Mouse (Mus musculus) cortical plate, adult 2 months (tissue): Measurements from ENCODE around the gene 1700020N01Rik. TPM values are rescaled to one million over a fixed set of nuclear protein-coding genes. Genes with fewer than 3 reads are reported as not detected.

Experiments used
- H3K27ac ChIP-seq: fragments of 200-500 bp; 2 replicates; pipeline ENCODE4 v1.5.1; 2012; ENCODE audit warnings: low read length, control low read depth, inconsistent platforms; ENCODE audit not compliant: insufficient read depth
- H3K4me1 ChIP-seq: fragments of 200-500 bp; 2 replicates; pipeline ENCODE4 v1.6.1; 2011; ENCODE audit warnings: low read length; ENCODE audit not compliant: control insufficient read depth, insufficient read depth
- H3K4me3 ChIP-seq: fragments of 200-500 bp; 2 replicates; pipeline ENCODE4 v1.5.1; 2011; ENCODE audit warnings: mild to moderate bottlenecking, low read length, control low read depth; ENCODE audit not compliant: insufficient read depth
- CTCF ChIP-seq: fragments of 200-500 bp; IDR thresholded peaks from 2 replicates; pipeline ENCODE4 v1.5.1; 2011; ENCODE audit warnings: mild to moderate bottlenecking, control low read depth, low read length; ENCODE audit not compliant: insufficient read depth; ENCODE audit errors: extremely low read depth
- POLR2A ChIP-seq: fragments of 200-500 bp; IDR thresholded peaks from 2 replicates; pipeline ENCODE4 v1.6.1; 2011; ENCODE audit warnings: mild to moderate bottlenecking, low read length, control low read depth; ENCODE audit not compliant: insufficient read depth; ENCODE audit errors: extremely low read depth
- polyA plus RNA-seq: library from polyadenylated mRNA; depleted of rRNA; stranded (reverse); fragments of >200 nt; gene quantifications from 2 replicates; pipeline ENCODE4 v1.2.3, GENCODE M21; 2012

1700020N01Rik gene
- polyA plus RNA-seq, 1 experiment: not detected

DNA sequence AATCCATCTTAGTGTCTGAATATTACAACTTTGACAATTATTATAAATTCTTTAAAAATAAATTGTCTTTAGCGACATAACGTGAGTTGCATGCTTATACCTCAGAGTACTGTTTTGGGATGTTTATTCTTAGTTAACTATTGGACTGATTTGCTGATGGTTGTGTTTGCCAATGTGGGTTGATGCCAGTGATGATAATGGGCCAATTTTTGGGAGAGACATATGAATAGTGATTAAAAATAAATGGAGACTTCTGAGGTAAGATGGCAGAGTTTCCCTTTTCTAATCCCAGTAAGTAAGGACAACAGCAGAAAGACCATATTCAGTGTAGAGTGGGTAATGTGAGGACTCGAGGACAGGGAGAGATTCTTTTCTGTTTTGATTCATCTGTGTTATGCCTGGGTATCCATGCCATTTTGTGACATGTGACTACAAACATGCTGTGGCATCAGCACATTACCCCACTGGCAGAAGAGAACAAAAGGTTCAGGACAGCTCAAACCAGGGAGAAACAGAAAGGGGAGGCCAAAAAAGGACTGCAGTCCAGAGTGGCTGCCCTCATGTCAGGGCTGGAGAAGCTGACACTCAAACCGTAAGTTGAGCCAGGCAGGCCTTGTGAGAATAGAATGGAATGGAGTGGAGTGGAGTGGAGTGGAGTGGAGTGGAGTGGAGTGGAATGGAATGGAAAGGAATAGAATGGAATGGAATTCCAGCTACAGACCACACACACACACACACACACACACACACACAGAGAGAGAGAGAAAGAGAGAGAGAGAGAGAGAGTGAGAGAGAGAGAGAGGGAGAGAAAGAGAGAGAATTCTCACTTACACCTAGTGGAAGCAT, 4.7 kb upstream of the 1700020N01Rik start:
- Histone ChIP-seq H3K27ac (no peak overlapping the region), H3K4me1 (no peaks in the 10 kb centered on the region; the same call in 1 of the 2 replicates), H3K4me3 (no peak overlapping the region)
- no peak for TF ChIP-seq CTCF

DNA sequence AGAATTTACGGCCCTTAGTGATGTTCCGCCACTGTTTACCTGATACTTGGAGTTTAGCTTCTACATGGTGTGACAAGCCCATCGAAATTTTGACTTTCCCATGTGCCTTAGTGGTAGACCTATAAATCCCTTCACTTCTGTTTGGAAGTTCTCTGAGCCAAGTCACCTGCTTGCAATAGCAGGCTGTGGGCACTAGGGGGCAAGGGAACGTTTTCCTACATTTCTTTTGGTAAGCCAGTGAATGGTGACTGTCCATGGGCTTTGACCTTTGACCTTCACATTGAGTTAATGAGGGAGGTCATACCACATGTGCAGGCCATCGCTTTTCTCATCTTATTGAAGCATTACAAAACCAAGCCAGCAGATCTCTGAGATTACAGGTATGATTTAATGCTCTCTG, 8.0 kb downstream of the 1700020N01Rik start:
- TF ChIP-seq CTCF (peak; percentile 83), POLR2A (no peak)
- no peak overlapping the region for H3K27ac ChIP-seq
- H3K4me3 ChIP-seq: no peak overlapping the region
- 0 out of 2 replicates have a peak, but pooled peaks cover 1% of the 10 kb centered on the region for H3K4me1 ChIP-seq

DNA sequence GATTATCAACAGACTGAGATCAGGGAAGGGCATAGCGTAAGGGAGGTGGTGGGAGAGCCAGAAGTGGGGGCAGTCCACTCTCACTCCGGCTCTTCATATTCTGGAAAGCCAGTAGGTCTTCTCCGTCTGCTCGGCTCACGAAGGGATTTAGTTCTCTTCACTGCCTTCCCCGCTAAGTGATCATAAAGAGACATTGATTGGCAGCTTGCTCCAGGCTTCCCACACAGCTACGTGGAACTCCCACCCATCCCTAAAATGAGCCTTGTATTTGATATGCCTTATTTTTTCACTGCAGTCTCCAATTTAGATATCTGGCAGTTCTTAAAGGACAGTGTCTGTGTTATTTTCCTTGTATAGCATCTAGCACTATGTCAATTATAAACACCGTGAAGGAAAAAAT, 11.5 kb downstream of the 1700020N01Rik start:
- no peak overlapping the region for H3K4me3 ChIP-seq

DNA sequence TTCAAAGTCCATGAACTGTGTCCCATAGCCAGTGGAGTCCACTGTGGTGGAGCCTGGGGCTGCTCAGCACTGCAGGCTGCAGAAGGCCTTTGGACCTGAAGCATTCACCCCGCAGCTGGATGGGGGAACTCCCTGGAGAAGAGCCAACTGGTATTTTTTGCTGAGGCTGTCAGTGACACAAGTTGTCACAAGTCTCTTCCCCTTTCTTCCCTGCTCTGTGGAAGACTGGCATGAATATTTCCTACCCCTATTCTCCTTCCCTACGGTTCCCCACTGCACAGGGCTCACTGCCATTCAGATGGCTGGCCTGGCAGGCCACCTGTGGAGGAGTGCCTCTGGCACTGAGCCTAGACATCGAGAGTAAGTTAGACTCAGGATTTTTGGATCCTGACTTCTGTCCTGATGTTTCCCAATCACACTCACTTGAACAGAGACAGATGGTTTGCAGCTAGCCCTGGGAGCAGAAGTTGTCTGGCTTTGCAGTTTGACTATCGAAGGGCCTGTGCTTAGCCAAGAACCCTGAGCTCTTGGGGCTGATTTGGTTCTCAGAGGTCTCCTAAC, 12.1 kb downstream of the 1700020N01Rik start:
- Histone ChIP-seq H3K27ac (peak overlapping the region; percentile 55; the same call in 1 of the 2 replicates), H3K4me1 (0 out of 2 replicates have a peak, but pooled peaks cover 1% of the 10 kb centered on the region), H3K4me3 (no peak overlapping the region)
- TF ChIP-seq POLR2A (no peak), CTCF (no peak)

More for the DNA sequence above, 11.5 kb downstream of the 1700020N01Rik start:
- H3K4me1 ChIP-seq: 0 out of 2 replicates have a peak, but pooled peaks cover 1% of the 10 kb centered on the region
- no peak for TF ChIP-seq CTCF
- TF ChIP-seq POLR2A: no peak
- H3K27ac ChIP-seq: no peak overlapping the region

DNA sequence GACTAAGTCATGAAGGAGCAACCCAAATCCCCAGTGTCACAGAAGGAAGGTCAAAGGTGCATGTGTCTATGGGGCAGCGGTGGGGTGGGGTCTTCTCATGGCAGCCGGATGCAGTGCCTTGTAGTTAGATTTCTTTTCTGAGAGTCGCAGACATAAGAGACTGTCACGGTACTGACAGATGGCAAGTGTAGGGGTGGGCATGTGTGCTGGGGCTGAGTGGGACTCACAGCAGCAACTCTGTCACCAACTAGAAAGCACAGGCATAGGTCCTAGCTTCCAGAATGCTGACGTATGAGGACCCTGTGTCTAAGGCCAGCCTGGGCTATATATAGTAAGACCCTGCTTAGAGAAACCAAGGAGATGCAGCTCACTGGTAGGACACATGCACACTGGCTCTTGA, 12.7 kb downstream of the 1700020N01Rik start:
- TF ChIP-seq CTCF: no peak
- TF ChIP-seq POLR2A: no peak
- Histone ChIP-seq H3K27ac (peak overlapping the region; percentile 55; the same call in 1 of the 2 replicates), H3K4me3 (no peak overlapping the region), H3K4me1 (0 out of 2 replicates have a peak, but pooled peaks cover 1% of the 10 kb centered on the region)

DNA sequence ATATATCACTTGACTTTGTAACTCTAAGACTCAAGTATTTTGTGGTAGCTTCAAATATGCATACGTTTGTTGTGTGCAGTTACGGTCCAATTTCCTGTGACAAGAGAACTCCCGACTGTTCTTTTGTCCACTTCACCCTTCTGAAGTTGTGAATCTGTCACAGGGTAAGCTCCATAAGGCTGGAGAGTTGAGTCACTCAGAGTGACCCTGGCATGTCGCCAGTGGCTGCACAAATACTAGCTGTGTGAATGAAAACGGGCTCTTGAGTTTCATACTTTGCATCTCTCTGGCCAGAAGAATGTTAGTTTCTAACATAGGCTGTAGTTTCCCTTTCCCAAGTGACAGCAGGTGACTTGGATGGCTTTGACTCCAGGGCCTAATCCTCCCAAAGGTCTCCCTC, 14.0 kb downstream of the 1700020N01Rik start:
- H3K27ac ChIP-seq: no peak overlapping the region
- TF ChIP-seq CTCF (no peak), POLR2A (no peak)
- no peak overlapping the region for H3K4me3 ChIP-seq
- H3K4me1 ChIP-seq: 0 out of 2 replicates have a peak, but pooled peaks cover 1% of the 10 kb centered on the region

DNA sequence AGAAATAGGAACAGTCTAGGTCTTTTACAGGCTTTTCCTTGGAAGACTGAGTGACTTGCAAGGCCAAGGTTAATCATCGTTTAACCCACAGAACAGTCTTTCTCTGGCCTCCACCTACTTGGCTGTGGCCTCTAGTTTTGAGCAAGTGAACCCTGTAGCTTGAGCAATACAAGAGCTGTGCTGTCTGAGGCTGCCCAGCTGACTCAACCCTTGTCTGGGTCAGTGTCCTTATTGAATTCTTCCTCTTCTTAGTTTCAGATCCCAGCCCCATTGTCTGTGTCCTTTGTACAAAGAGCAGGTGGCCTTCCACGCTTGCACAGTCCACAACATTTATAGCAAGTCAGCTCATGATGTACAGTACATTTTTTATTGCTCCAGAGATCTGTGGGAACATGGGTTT, 16.6 kb downstream of the 1700020N01Rik start:
- Histone ChIP-seq H3K4me1 (0 out of 2 replicates have a peak, but pooled peaks cover 1% of the 10 kb centered on the region), H3K4me3 (no peak overlapping the region), H3K27ac (no peak overlapping the region)
- TF ChIP-seq CTCF (no peak), POLR2A (no peak)

DNA sequence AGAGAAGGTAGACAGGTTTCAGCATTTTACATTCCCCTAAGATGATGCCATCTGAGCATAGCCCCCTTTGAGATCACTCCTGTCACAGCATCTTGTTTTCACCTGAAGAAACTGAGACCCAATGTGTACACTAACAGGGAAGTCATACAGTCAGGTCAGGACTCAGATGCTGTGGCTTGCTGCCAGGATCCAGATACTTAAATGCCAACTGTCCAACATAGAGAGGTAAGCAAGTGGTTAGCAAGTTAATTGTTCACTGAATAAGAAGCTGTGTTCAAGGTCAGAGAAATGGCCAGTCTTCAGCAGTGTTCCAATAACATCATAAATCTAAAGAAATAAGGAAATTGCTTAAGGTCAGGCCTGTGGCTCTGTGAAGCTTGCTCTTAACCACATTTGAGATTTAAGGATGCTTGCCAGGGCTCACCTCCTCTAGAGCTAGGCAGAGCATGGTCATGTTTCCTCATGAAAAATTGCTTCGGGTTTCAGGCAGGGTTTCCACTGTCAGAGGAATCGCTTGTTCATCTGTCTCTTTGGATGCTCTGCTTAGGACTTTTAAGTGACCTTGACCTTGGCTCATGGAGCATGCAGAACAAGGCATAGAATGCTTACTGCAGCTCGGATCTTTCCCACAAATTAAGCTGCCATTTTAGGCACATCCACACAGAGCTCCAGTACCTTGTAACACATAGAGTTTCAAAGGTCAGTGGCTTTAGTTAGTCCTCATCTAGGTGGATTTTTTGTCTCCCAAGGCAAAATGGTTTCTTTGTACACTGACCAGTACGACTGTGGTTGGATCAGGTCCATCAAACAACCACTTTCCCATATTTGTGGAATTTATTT, 20.3 kb downstream of the 1700020N01Rik start:
- TF ChIP-seq CTCF: no peak
- TF ChIP-seq POLR2A: no peak
- H3K27ac ChIP-seq: no peak overlapping the region
- H3K4me3 ChIP-seq: no peak overlapping the region
- no peaks in the 10 kb centered on the region for H3K4me1 ChIP-seq

DNA sequence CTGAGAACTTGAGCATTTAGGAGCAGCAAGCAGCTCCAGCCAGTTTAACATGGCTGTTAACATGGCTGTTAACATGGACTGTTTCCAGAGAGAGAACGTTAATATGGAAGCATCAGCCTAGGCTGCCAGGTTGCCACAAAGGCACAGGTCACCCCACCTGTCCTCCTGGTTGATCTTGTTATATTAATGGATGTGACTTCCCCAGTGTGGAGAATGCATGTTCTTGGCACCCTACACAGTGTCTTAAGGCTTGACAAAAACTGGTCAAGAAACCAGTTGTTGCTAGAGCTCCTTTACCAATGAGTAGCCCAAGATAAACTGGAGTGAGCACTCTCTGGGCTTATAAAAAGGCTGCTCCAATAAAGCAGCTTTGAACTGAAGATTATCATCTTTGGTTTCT, 21.6 kb downstream of the 1700020N01Rik start:
- TF ChIP-seq CTCF: no peak
- no peak for TF ChIP-seq POLR2A
- Histone ChIP-seq H3K4me1 (no peaks in the 10 kb centered on the region), H3K4me3 (no peak overlapping the region), H3K27ac (no peak overlapping the region)
